Mouse (Mus musculus) erythroblast, embryonic 14.5 days (primary cell): Measurements from ENCODE around the gene Tmem59l.

ENCODE experiments used
- GATA1 ChIP-seq: IDR thresholded peaks from 2 replicates; pipeline ENCODE4 v1.6.1; 2012; ENCODE audit warnings: low read length, inconsistent platforms, mixed read lengths
- TAL1 ChIP-seq: IDR thresholded peaks from 3 replicates; pipeline ENCODE4 v1.6.1; 2012; ENCODE audit warnings: low read length, inconsistent platforms, mixed read lengths

- TF ChIP-seq TAL1, result no peak
- TF ChIP-seq GATA1, result no peak
Measured at GRCm38 (mm10) chr8:70495001-70495770, 8.0 kb upstream of the Tmem59l start.
